Mouse (Mus musculus) heart, embryonic 11.5 days (tissue): ENCODE data around the gene Dyrk1a. TPM values are rescaled to one million over a fixed set of nuclear protein-coding genes. Genes with fewer than 3 reads are reported as not detected.

Experiments
- ATAC-seq: fragments of 200-750 bp; cut with Nextera tagmentation; replicated peaks from 2 replicates; pipeline ENCODE4 v1.8.0; 2017; ENCODE audit warnings: moderate library complexity; ENCODE audit not compliant: insufficient number of reproducible peaks, low FRiP score, low TSS enrichment
- H3K27ac ChIP-seq: fragments of 300-500 bp; sonication (generic); 2 replicates; pipeline ENCODE4 v1.5.1; 2014; ENCODE audit warnings: mild to moderate bottlenecking, low read depth, low read length
- H3K27me3 ChIP-seq: fragments of 300-500 bp; sonication (generic); 2 replicates; pipeline ENCODE4 v1.6.1; 2014; ENCODE audit warnings: mild to moderate bottlenecking, low read length, mixed read lengths; ENCODE audit not compliant: control insufficient read depth, insufficient read depth
- H3K36me3 ChIP-seq: fragments of 300-500 bp; sonication (generic); 2 replicates; pipeline ENCODE4 v1.6.1; 2014; ENCODE audit warnings: mild to moderate bottlenecking, low read length, moderate library complexity, mixed read lengths; ENCODE audit not compliant: control insufficient read depth, insufficient read depth
- H3K4me1 ChIP-seq: fragments of 300-500 bp; sonication (generic); 2 replicates; pipeline ENCODE4 v1.6.1; 2014; ENCODE audit warnings: low read length; ENCODE audit not compliant: control insufficient read depth, insufficient read depth
- H3K4me2 ChIP-seq: fragments of 300-500 bp; sonication (generic); 2 replicates; pipeline ENCODE4 v1.6.1; 2014; ENCODE audit warnings: mild to moderate bottlenecking, moderate library complexity
- H3K4me3 ChIP-seq: fragments of 300-500 bp; sonication (generic); 2 replicates; pipeline ENCODE4 v1.5.1; 2014; ENCODE audit warnings: low read depth, low read length
- H3K9ac ChIP-seq: fragments of 300-500 bp; sonication (generic); 2 replicates; pipeline ENCODE4 v1.6.1; 2014; ENCODE audit warnings: mild to moderate bottlenecking, low read depth, low read length, moderate library complexity
- H3K9me3 ChIP-seq: fragments of 300-500 bp; sonication (generic); replicated peaks from 2 replicates; pipeline ENCODE4 v1.6.1; 2016; ENCODE audit warnings: low read length; ENCODE audit not compliant: control insufficient read depth
- WGBS: fragments of 180-500 bp; shearing (Covaris S2); extraction: QIAGEN DNeasy Blood & Tissue Kit; methylation state at CpG from one replicate; pipeline ENCODE4 v1.1.7; 2014; ENCODE audit not compliant: insufficient replicate concordance; 5-methylcytosine and 5-hydroxymethylcytosine counted together
- polyA plus RNA-seq: library from polyadenylated mRNA; unstranded; fragments of >200 nt; fragmentation: Nextera tagmentation; extraction: Ambion mirVana; gene quantifications from 2 replicates; pipeline ENCODE4 v1.2.1, GENCODE M21; 2014

The Dyrk1a gene
- polyA plus RNA-seq, 1 experiment from 2014 or later = 11.6 TPM

GRCm38 (mm10) chr16:94567751-94568150 lies 2.1 kb upstream of the Dyrk1a start:
- ATAC-seq = no peak
- Histone ChIP-seq H3K27me3 (no peaks in the 10 kb centered on the region), H3K4me1 (peaks cover 12% of the 10 kb centered on the region), H3K4me2 (peak overlapping the region; percentile 73), H3K36me3 (no peaks in the 10 kb centered on the region), H3K4me3 (no peak overlapping the region), H3K9ac (no peak overlapping the region), H3K27ac (no peak overlapping the region), H3K9me3 (no peaks in the 10 kb centered on the region)
- WGBS = 67% methylated on average over 5 of the region's 5 CpGs

- Histone ChIP-seq H3K9ac (peak overlapping the region; percentile 85), H3K4me3 (peak overlapping the region; percentile 72), H3K36me3 (no peaks in the 10 kb centered on the region), H3K4me1 (peaks cover 19% of the 10 kb centered on the region), H3K27me3 (no peaks in the 10 kb centered on the region), H3K4me2 (peak overlapping the region; percentile 73), H3K9me3 (no peaks in the 10 kb centered on the region), H3K27ac (peak overlapping the region; percentile 100)
- peak; percentile 81 for ATAC-seq
- WGBS = 2% methylated on average over 52 of the region's 53 CpGs
Measured at GRCm38 (mm10) chr16:94568335-94569228, 1.2 kb upstream of the Dyrk1a start.

GRCm38 (mm10) chr16:94570361-94571041 lies 691 bp downstream of the Dyrk1a start:
- under 1% methylated on average over 43 of the region's 88 CpGs for WGBS
- H3K9ac ChIP-seq = peak overlapping the region; percentile 100
- H3K4me2 ChIP-seq = peak overlapping the region; percentile 83
- H3K27ac ChIP-seq = peak overlapping the region; percentile 100
- ATAC-seq = 0 out of 2 replicates have a peak, but pooled peaks have one; percentile 10
- peaks cover 29% of the 10 kb centered on the region for H3K4me1 ChIP-seq
- no peaks in the 10 kb centered on the region for H3K27me3 ChIP-seq
- peak overlapping the region; percentile 72 for H3K4me3 ChIP-seq
- H3K36me3 ChIP-seq = no peaks in the 10 kb centered on the region
- H3K9me3 ChIP-seq = no peaks in the 10 kb centered on the region

GRCm38 (mm10) chr16:94571111-94571993 lies 1.5 kb downstream of the Dyrk1a start:
- H3K4me3 ChIP-seq = peak overlapping the region; percentile 72
- no peaks in the 10 kb centered on the region for H3K27me3 ChIP-seq
- H3K27ac ChIP-seq = peak overlapping the region; percentile 100
- no peak for ATAC-seq
- 26% methylated on average over 10 of the region's 10 CpGs for WGBS
- H3K9ac ChIP-seq = peak overlapping the region; percentile 100
- H3K4me2 ChIP-seq = peak overlapping the region; percentile 83
- peaks cover 37% of the 10 kb centered on the region for H3K4me1 ChIP-seq
- H3K36me3 ChIP-seq = no peaks in the 10 kb centered on the region
- H3K9me3 ChIP-seq = no peaks in the 10 kb centered on the region

GRCm38 (mm10) chr16:94572422-94572821 lies 2.6 kb downstream of the Dyrk1a start:
- Histone ChIP-seq H3K4me1 (peaks cover 42% of the 10 kb centered on the region), H3K4me2 (peak overlapping the region; percentile 49), H3K4me3 (0 out of 2 replicates have a peak overlapping the region, but pooled peaks have one; percentile 8), H3K27me3 (no peaks in the 10 kb centered on the region), H3K9me3 (no peaks in the 10 kb centered on the region), H3K27ac (no peak overlapping the region), H3K9ac (peak overlapping the region; percentile 34; the same call in 1 of the 2 replicates), H3K36me3 (no peaks in the 10 kb centered on the region)
- ATAC-seq = no peak
- 32% methylated on average over 2 of the region's 2 CpGs for WGBS

GRCm38 (mm10) chr16:94574025-94574717 lies 4.4 kb downstream of the Dyrk1a start:
- WGBS = 70% methylated on average over 3 of the region's 3 CpGs
- Histone ChIP-seq H3K27me3 (no peaks in the 10 kb centered on the region), H3K36me3 (no peaks in the 10 kb centered on the region), H3K4me2 (no peak overlapping the region), H3K4me3 (no peak overlapping the region), H3K9ac (no peak overlapping the region), H3K9me3 (no peaks in the 10 kb centered on the region), H3K4me1 (peaks cover 45% of the 10 kb centered on the region), H3K27ac (no peak overlapping the region)
- ATAC-seq = no peak

- Histone ChIP-seq H3K9ac (no peak overlapping the region), H3K27me3 (no peaks in the 10 kb centered on the region), H3K4me1 (peaks cover 45% of the 10 kb centered on the region), H3K27ac (no peak overlapping the region), H3K4me2 (no peak overlapping the region), H3K9me3 (no peaks in the 10 kb centered on the region), H3K36me3 (no peaks in the 10 kb centered on the region), H3K4me3 (no peak overlapping the region)
- no peak for ATAC-seq
Measured at GRCm38 (mm10) chr16:94574718-94575094, 4.9 kb downstream of the Dyrk1a start.

- H3K4me1 ChIP-seq = peaks cover 51% of the 10 kb centered on the region
- H3K4me2 ChIP-seq = no peak overlapping the region
- 69% methylated on average over 5 of the region's 5 CpGs for WGBS
- no peak overlapping the region for H3K9ac ChIP-seq
- H3K27me3 ChIP-seq = no peaks in the 10 kb centered on the region
- no peak for ATAC-seq
- no peaks in the 10 kb centered on the region for H3K36me3 ChIP-seq
- no peaks in the 10 kb centered on the region for H3K9me3 ChIP-seq
- no peak overlapping the region for H3K27ac ChIP-seq
- H3K4me3 ChIP-seq = no peak overlapping the region
Measured at GRCm38 (mm10) chr16:94575757-94576156, 5.9 kb downstream of the Dyrk1a start.
